Mouse (Mus musculus): ENCODE measurements around the gene Kpna1.

Kpna1 gene

DNA sequence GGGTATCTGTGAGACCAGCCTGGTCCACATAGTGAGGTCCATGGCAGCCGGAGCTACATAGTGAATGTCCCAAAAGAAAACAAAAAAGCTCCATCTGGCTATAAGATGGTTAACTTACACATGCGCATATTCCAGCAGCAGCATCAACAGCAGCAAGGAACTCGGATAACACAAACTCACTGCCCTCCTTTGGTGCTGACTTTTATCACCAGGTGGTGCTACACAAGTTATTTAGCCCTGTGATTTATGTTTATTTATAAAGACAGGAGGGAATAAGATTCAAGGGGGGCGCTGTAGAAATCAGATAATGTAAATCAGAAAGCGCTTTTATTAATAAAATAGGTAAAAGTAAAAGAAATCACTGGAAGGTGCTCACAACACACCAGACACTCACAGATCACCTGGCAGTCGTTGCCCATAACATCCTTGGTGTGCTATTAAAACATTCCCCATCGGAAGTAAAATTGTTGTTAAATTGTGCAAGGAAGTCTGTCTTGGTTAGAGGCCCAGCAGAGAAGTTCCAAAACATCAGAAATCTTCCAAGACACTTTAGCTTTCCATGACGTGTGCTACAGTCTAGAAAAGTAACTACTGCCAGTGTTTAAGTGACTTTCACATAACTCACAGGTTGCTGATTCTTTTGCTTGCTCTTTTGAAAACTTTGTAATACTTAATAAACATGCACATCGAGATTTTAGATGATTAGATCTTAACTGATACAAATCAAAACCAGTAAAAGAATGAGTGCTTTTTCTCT lies 91.4 kb downstream of the Kpna1 start:
- DNase-seq (ENCODE audit: low read depth, low spot score), result no peak

DNA sequence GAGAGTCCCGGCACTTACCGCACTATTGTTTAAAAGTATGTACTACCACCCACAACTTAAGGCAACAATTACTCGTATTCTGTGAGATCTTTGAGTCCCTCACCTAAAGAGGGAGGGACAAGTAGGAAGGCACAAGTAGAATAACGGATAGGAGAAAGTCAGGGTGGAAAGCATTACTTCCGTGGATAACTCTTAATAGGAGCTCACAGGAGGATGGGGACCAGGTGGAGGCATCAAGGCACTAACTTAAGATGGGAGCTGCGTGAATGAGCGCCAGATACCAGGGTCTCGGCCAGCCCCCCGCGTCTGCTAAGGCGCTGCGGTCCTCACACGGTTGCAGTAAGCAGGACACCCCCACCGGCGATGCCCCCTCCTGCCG lies 92.5 kb downstream of the Kpna1 start:
- no peak for DNase-seq (ENCODE audit: low read depth, low spot score)

DNA sequence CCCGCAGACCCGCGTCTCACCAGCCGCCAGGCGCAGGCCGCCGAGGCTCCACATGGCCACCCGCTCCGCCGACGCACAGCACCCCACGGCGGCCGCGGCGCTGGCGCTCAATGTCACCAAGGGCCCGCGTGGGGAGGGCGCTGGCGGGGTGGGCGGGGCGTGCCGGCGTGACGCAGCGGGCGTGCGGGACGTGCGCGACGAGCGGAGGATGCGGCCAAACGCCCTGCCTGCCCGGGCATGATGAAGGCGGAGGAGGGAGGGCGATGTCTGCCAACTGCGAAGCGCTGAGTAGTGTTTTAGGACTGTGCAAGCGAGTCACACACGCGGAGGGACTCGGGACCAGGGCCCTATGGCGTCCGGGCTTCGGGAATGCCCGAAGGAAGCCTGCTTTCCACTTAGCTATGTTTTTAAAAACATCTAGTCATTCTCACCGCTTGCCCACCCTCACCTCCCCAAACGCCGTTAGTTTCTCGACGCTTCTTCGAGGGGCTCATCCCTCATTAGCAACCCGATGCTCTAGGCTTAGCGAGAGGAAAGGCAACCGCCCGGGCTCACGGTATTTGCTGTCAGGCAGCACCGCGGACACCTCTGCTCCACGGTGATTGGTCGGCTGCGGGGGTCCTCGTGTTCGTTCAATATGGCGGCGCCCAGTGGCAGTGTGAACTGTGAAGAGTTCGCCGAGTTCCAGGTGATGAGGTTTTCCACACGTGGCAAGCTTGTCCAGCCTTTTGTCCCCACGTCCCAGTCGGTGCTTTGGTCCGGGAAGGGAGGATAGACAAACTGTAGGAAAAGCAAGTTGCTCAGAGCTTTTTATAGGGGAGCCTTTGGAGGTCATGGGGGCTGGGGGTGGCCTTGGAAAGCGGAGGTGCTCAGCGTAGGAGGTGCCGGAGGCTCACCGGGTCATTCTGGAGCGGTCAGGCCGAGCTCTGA lies 93.2 kb downstream of the Kpna1 start, which contains the start of the genes Fam162a and Ccdc58:
Gene Fam162a, minus strand, starts transcription at position 145 of the 930 bp plus-strand sequence.
Gene Ccdc58, plus strand, starts transcription at position 236 of the 930 bp plus-strand sequence.
- DNase-seq (ENCODE audit: low read depth, low spot score), result peak; percentile 92

DNA sequence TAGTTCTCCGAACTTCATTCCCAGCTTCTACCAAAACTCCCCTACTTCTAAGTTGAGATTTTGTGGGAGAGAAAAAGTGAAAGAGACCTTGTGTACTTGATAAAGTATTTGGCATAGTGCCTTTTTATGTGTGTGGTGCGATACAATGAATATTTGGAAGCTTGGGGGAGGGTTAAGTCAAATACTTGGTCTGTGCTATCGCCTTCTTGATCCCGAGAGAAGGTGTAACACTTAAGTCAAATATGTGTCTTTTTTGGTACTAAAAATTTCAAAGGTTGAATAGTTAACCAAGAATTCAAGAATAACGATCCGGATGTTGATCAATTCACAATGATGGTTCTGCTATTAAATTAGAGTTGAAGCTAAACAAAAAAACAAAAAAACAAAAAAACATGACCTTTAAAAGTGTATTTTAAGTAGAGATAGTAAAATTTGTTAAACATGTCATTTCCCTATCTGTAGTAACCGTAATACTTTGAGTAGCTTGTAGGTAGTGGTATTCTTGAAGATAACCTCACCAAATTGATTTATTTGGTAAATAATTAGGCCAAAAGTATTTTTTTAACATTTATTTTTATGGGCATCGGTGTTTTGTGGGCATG lies 94.0 kb downstream of the Kpna1 start:
- no peak for DNase-seq (ENCODE audit: low read depth, low spot score)

DNA sequence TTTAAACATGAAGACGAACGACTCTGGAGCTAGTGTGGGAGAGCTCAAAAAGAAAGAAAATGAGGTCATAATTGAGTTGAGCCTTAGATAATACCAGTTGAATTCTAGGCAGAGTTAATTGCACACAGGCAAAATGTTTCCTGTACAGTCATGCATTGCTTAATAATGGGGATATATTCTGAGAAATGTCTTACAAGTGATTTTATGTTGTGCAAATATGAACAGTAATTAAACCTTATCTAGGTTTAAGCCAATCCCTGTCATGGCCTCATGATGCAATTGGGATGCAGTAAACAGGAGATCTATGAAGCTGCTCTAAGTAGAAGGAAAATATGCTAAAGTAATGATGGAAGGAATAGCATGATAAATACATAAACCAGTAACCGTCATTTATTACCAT lies 96.2 kb downstream of the Kpna1 start:
- DNase-seq (ENCODE audit: low read depth, low spot score), result no peak

DNA sequence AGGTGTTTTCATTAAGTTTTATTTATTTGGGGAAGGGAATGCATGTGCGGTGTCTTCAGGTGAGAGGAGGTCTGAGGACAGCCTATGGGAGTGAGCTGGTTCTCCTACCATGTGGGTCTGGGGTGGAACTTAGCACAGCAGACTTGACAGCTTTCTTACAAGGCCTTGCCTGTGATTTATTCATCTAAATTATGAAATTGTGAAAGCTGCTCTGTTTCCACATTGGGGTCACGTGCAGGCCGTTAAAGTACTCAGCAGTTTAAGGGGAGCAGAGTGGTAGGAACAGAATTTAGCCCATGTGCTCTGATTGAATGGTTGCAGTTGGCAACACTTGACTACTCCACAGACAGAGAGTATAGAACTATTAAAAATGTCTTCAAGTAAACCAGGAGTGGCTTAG lies 101.4 kb downstream of the Kpna1 start:
- no peak for DNase-seq (ENCODE audit: low read depth, low spot score)

Measured in mesoderm, embryonic 11.5 days (tissue).